Mouse (Mus musculus) lung, embryonic 14.5 days (tissue): ENCODE data around the gene Scarf2. TPM values are rescaled to one million over a fixed set of nuclear protein-coding genes. Genes with fewer than 3 reads are reported as not detected.

ENCODE experiments used
- ATAC-seq: fragments of 200-750 bp; cut with Nextera tagmentation; 2 replicates; pipeline ENCODE4 v1.8.0; 2017; ENCODE audit warnings: mild to moderate bottlenecking, moderate TSS enrichment, moderate library complexity; ENCODE audit not compliant: insufficient read depth
- DNase-seq: peaks from one replicate; pipeline ENCODE4 v3.0.0-alpha.2; 2015
- H3K27ac ChIP-seq: fragments of 300-500 bp; sonication (generic); 2 replicates; pipeline ENCODE4 v1.5.1; 2014; ENCODE audit warnings: low read depth, mild to moderate bottlenecking, moderate library complexity
- H3K27me3 ChIP-seq: fragments of 300-500 bp; sonication (generic); 2 replicates; pipeline ENCODE4 v1.6.1; 2014; ENCODE audit warnings: low read length, control low read depth; ENCODE audit not compliant: insufficient read depth
- H3K36me3 ChIP-seq: fragments of 300-500 bp; sonication (generic); 2 replicates; pipeline ENCODE4 v1.6.1; 2014; ENCODE audit warnings: control low read depth; ENCODE audit not compliant: insufficient read depth
- H3K4me1 ChIP-seq: fragments of 300-500 bp; sonication (generic); 2 replicates; pipeline ENCODE4 v1.6.1; 2014; ENCODE audit warnings: antibody characterized with exemption, control low read depth; ENCODE audit not compliant: insufficient read depth
- H3K4me2 ChIP-seq: fragments of 300-500 bp; sonication (generic); 2 replicates; pipeline ENCODE4 v1.6.1; 2014; ENCODE audit warnings: mild to moderate bottlenecking
- H3K4me3 ChIP-seq: fragments of 300-500 bp; sonication (generic); 2 replicates; pipeline ENCODE4 v1.5.1; 2014; ENCODE audit warnings: low read depth, low read length
- H3K9ac ChIP-seq: fragments of 300-500 bp; sonication (generic); 2 replicates; pipeline ENCODE4 v1.6.1; 2014
- H3K9me3 ChIP-seq: fragments of 300-500 bp; sonication (generic); 2 replicates; pipeline ENCODE4 v1.6.1; 2016; ENCODE audit warnings: low read depth, low read length, control low read depth
- CTCF ChIP-seq: IDR thresholded peaks from 2 replicates; pipeline ENCODE4 v1.5.1; 2016; ENCODE audit warnings: antibody characterized with exemption, low read depth
- WGBS: fragments of 180-500 bp; shearing (Covaris S2); extraction: QIAGEN DNeasy Blood & Tissue Kit; methylation state at CpG from one replicate; pipeline ENCODE4 v1.1.7; 2014; 5-methylcytosine and 5-hydroxymethylcytosine counted together
- polyA plus RNA-seq: library from polyadenylated mRNA; unstranded; fragments of >200 nt; fragmentation: Nextera tagmentation; extraction: Ambion mirVana; gene quantifications from 2 replicates; pipeline ENCODE4 v1.2.1, GENCODE M21; 2014

Scarf2 gene
- polyA plus RNA-seq, 1 experiment from 2014 or later = 36.3 TPM

- Histone ChIP-seq H3K9me3 (no peaks in the 10 kb centered on the region), H3K4me2 (peak overlapping the region; percentile 91), H3K9ac (no peak overlapping the region), H3K36me3 (peaks cover 17% of the 10 kb centered on the region), H3K4me3 (peak overlapping the region; percentile 67), H3K4me1 (0 out of 2 replicates have a peak, but pooled peaks cover 5% of the 10 kb centered on the region), H3K27me3 (no peaks in the 10 kb centered on the region), H3K27ac (no peak overlapping the region)
- ATAC-seq = 0 out of 2 replicates have a peak, but pooled peaks have one; percentile 10
- WGBS = 33% methylated on average over 8 of the region's 8 CpGs
- DNase-seq = peak; percentile 79
- TF ChIP-seq CTCF = peak; percentile 75
Observed at GRCm38 (mm10) chr16:17760657-17761056, 36.4 kb upstream of the Scarf2 start.

GRCm38 (mm10) chr16:17761074-17761473 lies 36.0 kb upstream of the Scarf2 start:
- peak; percentile 19 for DNase-seq
- no peak overlapping the region for H3K4me3 ChIP-seq
- TF ChIP-seq CTCF = no peak
- no peaks in the 10 kb centered on the region for H3K27me3 ChIP-seq
- no peaks in the 10 kb centered on the region for H3K9me3 ChIP-seq
- H3K9ac ChIP-seq = no peak overlapping the region
- no peak overlapping the region for H3K27ac ChIP-seq
- 0 out of 2 replicates have a peak, but pooled peaks cover 5% of the 10 kb centered on the region for H3K4me1 ChIP-seq
- H3K36me3 ChIP-seq = peaks cover 21% of the 10 kb centered on the region
- no peak for ATAC-seq
- 23% methylated on average over 1 of the region's 1 CpGs for WGBS
- peak overlapping the region; percentile 91 for H3K4me2 ChIP-seq

DNA sequence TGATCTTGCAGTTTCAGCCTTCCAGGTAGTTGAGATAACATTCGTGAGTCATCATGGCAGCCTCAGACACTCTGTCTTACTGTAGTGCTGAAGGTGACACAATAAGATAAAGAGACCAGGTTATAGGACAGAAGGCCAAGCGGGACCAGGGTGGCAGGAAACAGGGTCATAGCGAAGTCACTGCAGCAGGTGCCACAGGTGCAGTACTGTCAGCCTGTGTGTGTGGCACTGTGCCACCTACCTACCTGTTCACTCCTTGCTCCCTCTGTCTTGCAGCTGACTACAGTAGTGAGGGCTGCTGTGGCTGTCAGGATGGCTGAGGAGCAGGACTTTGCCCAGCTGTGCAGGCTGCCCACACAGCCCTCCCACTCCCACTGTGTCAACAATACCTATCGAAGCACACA lies 33.0 kb upstream of the Scarf2 start:
- Histone ChIP-seq H3K27ac (no peak overlapping the region), H3K4me2 (no peak overlapping the region), H3K9me3 (no peaks in the 10 kb centered on the region), H3K4me1 (0 out of 2 replicates have a peak, but pooled peaks cover 5% of the 10 kb centered on the region), H3K4me3 (no peak overlapping the region), H3K27me3 (no peaks in the 10 kb centered on the region), H3K36me3 (peaks cover 40% of the 10 kb centered on the region), H3K9ac (no peak overlapping the region; the same call in 1 of the 2 replicates)
- DNase-seq (no peak), ATAC-seq (no peak)
- WGBS = 68% methylated on average over 4 of the region's 4 CpGs
- TF ChIP-seq CTCF = no peak

DNA sequence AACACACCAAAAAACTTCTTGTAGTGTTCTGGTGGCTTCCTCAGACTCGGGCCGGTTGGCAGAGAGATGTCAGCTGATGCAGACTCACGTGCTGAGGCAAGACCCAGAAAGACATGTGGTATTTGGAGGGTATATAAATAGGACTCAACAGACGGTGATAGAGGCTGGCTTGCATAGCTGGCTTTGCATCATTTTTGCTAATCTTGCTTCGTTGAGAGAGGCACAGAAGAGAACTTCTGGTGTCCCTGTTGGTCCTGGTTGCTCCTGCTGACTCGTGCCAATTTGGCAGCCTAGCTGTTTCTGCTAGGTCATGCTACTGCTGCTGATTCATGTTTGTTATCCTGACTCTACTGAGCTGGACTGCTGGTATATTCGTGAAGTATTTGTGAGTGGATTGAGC lies 28.2 kb upstream of the Scarf2 start:
- no peaks in the 10 kb centered on the region for H3K27me3 ChIP-seq
- ATAC-seq = no peak

GRCm38 (mm10) chr16:17771117-17771865 lies 25.8 kb upstream of the Scarf2 start:
- WGBS = 70% methylated on average over 4 of the region's 4 CpGs

More for the DNA sequence above, 28.2 kb upstream of the Scarf2 start:
- Histone ChIP-seq H3K27ac (no peak overlapping the region), H3K4me3 (no peak overlapping the region), H3K9me3 (no peaks in the 10 kb centered on the region), H3K4me1 (no peaks in the 10 kb centered on the region), H3K4me2 (no peak overlapping the region), H3K9ac (no peak overlapping the region), H3K36me3 (peaks cover 60% of the 10 kb centered on the region)
- 82% methylated on average over 7 of the region's 7 CpGs for WGBS
- no peak for TF ChIP-seq CTCF
- no peak for DNase-seq

DNA sequence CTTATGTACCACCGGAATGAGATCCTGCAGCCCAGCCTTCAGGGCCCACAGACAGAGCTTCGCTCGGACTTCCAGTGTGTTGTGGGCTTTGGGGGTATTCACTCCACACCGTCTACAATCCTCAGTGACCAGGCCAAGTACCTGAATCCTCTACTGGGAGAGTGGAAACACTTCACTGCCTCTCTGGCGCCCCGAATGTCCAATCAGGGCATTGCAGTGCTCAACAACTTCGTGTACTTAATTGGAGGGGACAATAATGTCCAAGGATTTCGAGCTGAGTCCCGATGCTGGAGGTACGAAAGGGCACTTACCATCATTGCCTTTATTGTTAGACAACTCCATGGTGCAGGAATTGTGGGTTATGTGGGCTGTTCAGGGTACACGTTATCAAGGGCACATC lies 20.3 kb upstream of the Scarf2 start:
- Histone ChIP-seq H3K4me1 (no peaks in the 10 kb centered on the region), H3K27ac (no peak overlapping the region), H3K9ac (no peak overlapping the region), H3K4me3 (no peak overlapping the region), H3K36me3 (peaks cover 73% of the 10 kb centered on the region), H3K27me3 (no peaks in the 10 kb centered on the region), H3K4me2 (no peak overlapping the region), H3K9me3 (no peaks in the 10 kb centered on the region)
- DNase-seq (peak; percentile 67), ATAC-seq (no peak)
- 68% methylated on average over 11 of the region's 11 CpGs for WGBS
- peak; percentile 72 for TF ChIP-seq CTCF

More at GRCm38 (mm10) chr16:17771117-17771865, 25.8 kb upstream of the Scarf2 start:
- Histone ChIP-seq H3K4me2 (no peak overlapping the region), H3K27ac (no peak overlapping the region), H3K9me3 (no peaks in the 10 kb centered on the region), H3K27me3 (no peaks in the 10 kb centered on the region), H3K4me1 (no peaks in the 10 kb centered on the region), H3K9ac (no peak overlapping the region), H3K36me3 (peaks cover 62% of the 10 kb centered on the region), H3K4me3 (no peak overlapping the region)
- DNase-seq (peak; percentile 36), ATAC-seq (no peak)
- TF ChIP-seq CTCF = peak; percentile 42

DNA sequence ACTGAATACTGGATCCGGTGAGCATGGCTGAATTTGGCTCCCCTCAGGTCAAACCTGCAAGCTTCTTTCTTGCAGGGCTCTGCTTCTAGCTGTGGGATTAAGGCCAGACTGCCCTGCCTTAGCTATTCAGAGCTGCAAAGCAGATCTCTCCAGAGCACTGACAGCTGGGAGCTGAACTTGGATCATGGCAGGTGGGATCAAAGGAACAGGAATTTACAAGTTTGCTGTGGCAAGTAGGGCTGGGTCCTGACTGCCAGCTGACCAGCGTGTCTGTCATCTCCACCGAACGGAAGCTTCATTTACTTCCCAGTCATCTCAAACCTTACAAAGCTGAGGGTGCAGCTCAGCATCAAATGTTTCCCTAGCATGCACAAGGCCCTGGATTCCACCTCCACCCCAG lies 18.9 kb upstream of the Scarf2 start:
- peaks cover 72% of the 10 kb centered on the region for H3K36me3 ChIP-seq
- H3K4me2 ChIP-seq = no peak overlapping the region
- H3K27ac ChIP-seq = no peak overlapping the region
- no peak for DNase-seq
- H3K4me3 ChIP-seq = no peak overlapping the region
- no peaks in the 10 kb centered on the region for H3K4me1 ChIP-seq
- TF ChIP-seq CTCF = no peak
- H3K27me3 ChIP-seq = no peaks in the 10 kb centered on the region
- no peak for ATAC-seq
- WGBS = 82% methylated on average over 4 of the region's 4 CpGs
- H3K9me3 ChIP-seq = no peaks in the 10 kb centered on the region
- H3K9ac ChIP-seq = no peak overlapping the region
